ENCODE assay signal across 20 mouse cellular contexts in the genomic region with DNA sequence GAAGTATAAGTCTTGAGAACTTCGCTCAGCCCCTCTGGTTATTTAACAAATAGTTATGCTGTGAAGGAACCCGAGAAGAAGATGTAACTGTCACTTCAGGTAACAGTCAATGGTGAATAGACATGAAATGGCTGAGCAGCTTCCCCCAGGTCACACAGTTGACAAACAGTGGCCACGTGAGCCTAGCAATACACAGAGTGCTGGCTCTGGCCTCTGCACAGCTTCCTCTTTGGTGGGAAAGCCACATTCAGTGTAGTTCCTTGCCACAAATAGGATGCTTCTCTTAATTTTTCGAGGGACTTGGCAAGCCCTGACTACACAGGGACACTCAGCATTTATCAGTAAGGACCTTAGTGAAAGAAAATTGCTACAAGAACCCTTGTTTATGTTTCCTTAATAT. TPM values are rescaled to one million over a fixed set of nuclear protein-coding genes. Genes with fewer than 3 reads are reported as not detected.
DNase-seq lines count a peak whose midpoint lies in the region; ATAC-seq and TF ChIP-seq lines count a peak whose summit lies in the region.
"Had no signal": no experiment of that assay in that cellular context is flagged by ENCODE, and none has a peak within 500 bp of the region (broad histone marks: within the 10 kb centered on the region; RNA-seq: fewer than 3 reads in every experiment).

No protein-coding gene starts in this region.

- DNase-seq in layer of hippocampus, adult 9-11 months, result peak; percentile 16
- no peak for DNase-seq in layer of hippocampus, postnatal 10 days (ENCODE audit: low spot score in 2 of 2)
- DNase-seq in spleen, adult 2 months (ENCODE audit: low read depth in 1 of 2, low spot score in 2 of 2), result no peak
- DNase-seq in spleen, postnatal 14 days (ENCODE audit: low spot score in 2 of 2), result no peak
- DNase-seq in liver, postnatal 0 days, result peak; percentile 17
- no peak for DNase-seq in cerebellum, adult 2 months
- DNase-seq in cerebellum, postnatal 14 days, result no peak
- DNase-seq: B cell, adult 2 months; cerebellum, postnatal 25 days; gastrocnemius, postnatal 25 days; kidney, adult 18-20 months; layer of hippocampus, postnatal 36 days; right cerebral cortex, postnatal 14 days; thymus, postnatal 4 days had no signal

- H3K4me3 ChIP-seq in spleen, adult 2 months (ENCODE audit: extremely low read depth, insufficient read depth, insufficient read length), result no peak overlapping the region
- no peak overlapping the region for H3K4me3 ChIP-seq in liver, postnatal 0 days (ENCODE audit: low read depth, low read length)
- H3K4me3 ChIP-seq in cerebellum, adult 2 months (replicated peaks; ENCODE audit: insufficient read depth, low read depth, low read length), result no peak overlapping the region
- H3K4me3 ChIP-seq: embryonic facial prominence, embryonic 10.5 days; forebrain, embryonic 13.5 days; heart, embryonic 12.5 days; limb, embryonic 15.5 days had no signal

- H3K36me3 ChIP-seq in spleen, adult 2 months (ENCODE audit: control insufficient read depth, insufficient read depth, low read length), result no peaks in the 10 kb centered on the region
- H3K36me3 ChIP-seq in liver, postnatal 0 days (replicated peaks; ENCODE audit: insufficient read depth, low read length), result no peaks in the 10 kb centered on the region
- H3K36me3 ChIP-seq: embryonic facial prominence, embryonic 10.5 days; heart, embryonic 12.5 days; limb, embryonic 15.5 days had no signal

- whole genome bisulfite sequencing in spleen, adult 2 months, result 39% methylated on average over 4 of the region's 4 CpGs
- WGBS in liver, postnatal 0 days (ENCODE audit: insufficient replicate concordance), result 31% methylated on average over 4 of the region's 4 CpGs
- WGBS in cerebellum, adult 2 months, result 58% methylated on average over 4 of the region's 4 CpGs

- H3K9me3 ChIP-seq in liver, postnatal 0 days (ENCODE audit: low read length), result no peaks in the 10 kb centered on the region
- H3K9me3 ChIP-seq: embryonic facial prominence, embryonic 10.5 days; forebrain, embryonic 13.5 days; heart, embryonic 12.5 days; limb, embryonic 15.5 days had no signal

- TF ChIP-seq POLR2A in spleen, adult 2 months (IDR thresholded peaks at IDR 0.05; ENCODE audit: low read depth, low read length), result no peak
- no peak for TF ChIP-seq POLR2A in cerebellum, adult 2 months (IDR thresholded peaks at IDR 0.05; ENCODE audit: borderline replicate concordance, insufficient read depth, low read length)

- TF ChIP-seq EP300 in liver, postnatal 0 days (IDR thresholded peaks at IDR 0.05; ENCODE audit: low read depth), result no peak

- no peaks in the 10 kb centered on the region for H3K27me3 ChIP-seq in spleen, adult 2 months (ENCODE audit: control insufficient read depth, insufficient read depth, low read length)
- no peaks in the 10 kb centered on the region for H3K27me3 ChIP-seq in liver, postnatal 0 days (ENCODE audit: insufficient read depth, low read length)
- H3K27me3 ChIP-seq in cerebellum, adult 2 months (ENCODE audit: control insufficient read depth, insufficient read depth, low read length), result no peaks in the 10 kb centered on the region
- H3K27me3 ChIP-seq: forebrain, embryonic 13.5 days; heart, embryonic 12.5 days; limb, embryonic 15.5 days had no signal

- no peaks in the 10 kb centered on the region for H3K4me1 ChIP-seq in spleen, adult 2 months (ENCODE audit: control insufficient read depth, insufficient read depth, insufficient read length)
- H3K4me1 ChIP-seq in liver, postnatal 0 days (ENCODE audit: insufficient read depth), result no peaks in the 10 kb centered on the region
- no peaks in the 10 kb centered on the region for H3K4me1 ChIP-seq in cerebellum, adult 2 months (ENCODE audit: control insufficient read depth, insufficient read depth, low read length)
- H3K4me1 ChIP-seq: embryonic facial prominence, embryonic 10.5 days; forebrain, embryonic 13.5 days; heart, embryonic 12.5 days; limb, embryonic 15.5 days had no signal

- no peak overlapping the region for H3K9ac ChIP-seq in liver, postnatal 0 days (replicated peaks)
- H3K9ac ChIP-seq: forebrain, embryonic 13.5 days; heart, embryonic 12.5 days; limb, embryonic 15.5 days had no signal

- no peak for TF ChIP-seq CTCF in spleen, adult 2 months (IDR thresholded peaks at IDR 0.05; ENCODE audit: extremely low read depth, insufficient read depth, insufficient read length, insufficient replicate concordance)
- TF ChIP-seq CTCF in liver, postnatal 0 days (IDR thresholded peaks at IDR 0.05; ENCODE audit: low read depth), result no peak
- TF ChIP-seq CTCF in cerebellum, adult 2 months (IDR thresholded peaks at IDR 0.05; ENCODE audit: borderline replicate concordance, insufficient read depth, low read depth, low read length), result no peak

- 0 out of 2 replicates have a peak overlapping the region, but pooled peaks have one; percentile 18 for H3K27ac ChIP-seq in spleen, adult 2 months (ENCODE audit: insufficient read depth, low read length)
- H3K27ac ChIP-seq in liver, postnatal 0 days (ENCODE audit: low read depth), result no peak overlapping the region
- H3K27ac ChIP-seq in cerebellum, adult 2 months (ENCODE audit: insufficient read depth, low read length), result no peak overlapping the region
- H3K27ac ChIP-seq: embryonic facial prominence, embryonic 10.5 days; forebrain, embryonic 13.5 days; limb, embryonic 15.5 days; stomach, postnatal 0 days had no signal

- ATAC-seq in liver, postnatal 0 days, result peak; percentile 44; the same call in 1 of the 2 replicates
- ATAC-seq: forebrain, embryonic 13.5 days; midbrain, embryonic 16.5 days had no signal

- no peak overlapping the region for H3K4me2 ChIP-seq in liver, postnatal 0 days (ENCODE audit: low read depth, low read length)
- H3K4me2 ChIP-seq: forebrain, embryonic 13.5 days; heart, embryonic 12.5 days; limb, embryonic 15.5 days had no signal

RNA-seq across cellular contexts. Expression of a gene that starts 50.0 kb away (rescaled TPM):
- 1 to 10 TPM; 1.2 to 2.0 TPM for total RNA-seq in layer of hippocampus, postnatal 10 days (2021)
- polyA plus RNA-seq in spleen, adult 2 months (2012; rRNA removed), result 0.96 and 1.4 TPM in 2 replicates
- 4.9 and 5.5 TPM in 2 replicates for polyA plus RNA-seq in liver, postnatal 0 days (2015; fragmentation: Nextera tagmentation; extraction: Ambion mirVana)
- polyA plus RNA-seq in cerebellum, adult 2 months (2012; rRNA removed), result 4.4 and 4.9 TPM in 2 replicates

Comparison
In these comparisons a context has a peak if more than half of its experiments do, and no peak if none do; other contexts are left out.
1. DNase-seq: peak in layer of hippocampus, adult 9-11 months (single experiment) and liver, postnatal 0 days (single experiment); none in layer of hippocampus, postnatal 10 days (0 of 2), spleen, adult 2 months (0 of 2), spleen, postnatal 14 days (0 of 2), cerebellum, adult 2 months (0 of 2) and cerebellum, postnatal 14 days (0 of 2).